Mouse (Mus musculus): ENCODE data around the gene Dlg2.

- TF ChIP-seq CTCF (IDR thresholded peaks at IDR 0.05; ENCODE audit: control insufficient read depth, insufficient read depth, insufficient read length) (no peak), FOSL1 (IDR thresholded peaks at IDR 0.05; ENCODE audit: insufficient read depth, low read length, poor library complexity, severe bottlenecking) (no peak), MAX (IDR thresholded peaks at IDR 0.05) (no peak)
Measured at GRCm38 (mm10) chr7:91659498-91659897, 1183.0 kb downstream of the Dlg2 start.

Measured in C2C12 (cell line).